Mouse (Mus musculus): ENCODE results near the gene Rpl10a. TPM values are rescaled to one million over a fixed set of nuclear protein-coding genes. Genes with fewer than 3 reads are reported as not detected.

Rpl10a gene
- total RNA-seq (2017) = 1,140 and 1,191 TPM in 2 replicates

DNA sequence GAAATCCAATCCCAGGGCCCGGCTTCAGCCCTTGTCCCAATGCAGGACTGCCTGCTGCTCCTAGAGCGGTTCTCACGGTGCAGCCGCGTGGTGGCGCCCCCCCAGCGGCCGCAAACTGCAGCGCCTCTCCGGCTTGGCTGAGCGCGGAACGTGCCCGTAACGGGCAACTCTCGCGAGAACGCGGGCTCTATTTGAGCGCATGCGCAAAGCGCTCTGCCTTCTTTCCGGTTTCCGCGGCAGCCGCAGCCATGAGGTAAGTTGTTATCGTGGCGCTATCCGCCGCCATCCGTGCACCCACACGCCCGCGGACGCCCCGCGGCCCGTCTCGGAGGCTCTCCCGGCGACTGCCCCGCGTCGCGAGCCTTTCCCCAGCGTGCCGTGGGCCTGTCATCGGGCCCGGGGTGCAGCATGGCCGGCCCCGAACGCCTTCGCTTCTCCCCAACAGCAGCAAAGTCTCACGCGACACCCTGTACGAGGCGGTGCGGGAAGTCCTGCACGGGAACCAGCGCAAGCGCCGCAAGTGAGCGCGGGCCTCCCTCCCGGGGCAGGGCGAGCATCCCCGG, at the start of gene Rpl10a:
Gene Rpl10a (plus strand): TSS at position 106 of the 563 bp plus-strand sequence.
- peak; percentile 85 for ATAC-seq (replicated peaks; ENCODE audit: low read depth, poor library complexity, severe bottlenecking)

DNA sequence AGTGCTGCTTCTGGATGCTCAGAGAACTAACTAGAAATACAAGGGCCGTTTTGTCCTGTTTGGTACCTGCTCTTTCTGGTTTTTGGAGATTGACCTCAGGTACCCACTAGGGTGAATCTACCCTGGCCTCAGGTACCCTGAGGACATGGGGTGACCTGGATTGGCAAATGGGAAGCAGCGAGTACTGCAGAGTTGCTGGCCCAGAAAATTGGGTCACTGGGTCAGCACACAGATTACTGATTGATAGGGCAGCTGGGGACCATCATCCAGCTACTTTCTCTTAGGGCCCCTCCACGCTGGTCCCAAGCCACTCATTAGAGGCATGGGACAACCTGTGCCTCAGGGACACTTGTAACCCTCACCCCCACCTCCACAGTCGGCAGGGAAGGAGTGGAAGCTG, 49.0 kb upstream of the Rpl10a start:
- no peak for ATAC-seq (replicated peaks; ENCODE audit: low read depth, poor library complexity, severe bottlenecking)

DNA sequence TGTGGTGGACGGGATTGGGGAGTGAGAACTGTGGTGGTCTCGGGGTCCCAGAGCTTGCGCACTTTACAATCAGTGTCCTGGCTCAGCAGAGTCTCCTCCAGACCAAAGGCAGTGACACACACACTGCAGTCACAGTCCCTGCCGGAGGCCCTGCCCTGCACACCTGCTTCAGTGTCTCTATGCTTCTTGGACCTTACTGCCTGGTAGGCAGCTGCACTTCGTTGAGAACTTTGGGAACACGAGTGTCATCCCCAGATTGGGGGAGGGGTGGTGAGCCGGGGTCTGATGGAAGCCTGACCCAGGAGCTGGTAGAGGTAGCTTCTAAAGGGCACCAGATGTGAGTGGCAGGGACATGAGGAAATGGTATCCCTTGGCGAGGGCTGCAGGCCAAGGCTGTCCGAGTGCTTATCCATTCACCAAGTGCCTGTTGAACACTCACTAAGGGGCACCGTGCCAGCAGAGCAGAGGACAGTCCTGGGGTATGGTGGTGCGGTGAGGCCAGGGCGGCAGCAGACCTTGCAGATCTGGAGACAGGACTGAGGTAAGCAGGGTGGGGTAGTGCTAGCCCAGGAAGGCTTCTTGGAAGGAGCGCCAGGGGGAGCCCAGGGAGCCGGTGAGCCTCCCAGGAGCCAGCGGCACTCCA, 48.4 kb upstream of the Rpl10a start:
- ATAC-seq (replicated peaks; ENCODE audit: low read depth, poor library complexity, severe bottlenecking) = no peak

DNA sequence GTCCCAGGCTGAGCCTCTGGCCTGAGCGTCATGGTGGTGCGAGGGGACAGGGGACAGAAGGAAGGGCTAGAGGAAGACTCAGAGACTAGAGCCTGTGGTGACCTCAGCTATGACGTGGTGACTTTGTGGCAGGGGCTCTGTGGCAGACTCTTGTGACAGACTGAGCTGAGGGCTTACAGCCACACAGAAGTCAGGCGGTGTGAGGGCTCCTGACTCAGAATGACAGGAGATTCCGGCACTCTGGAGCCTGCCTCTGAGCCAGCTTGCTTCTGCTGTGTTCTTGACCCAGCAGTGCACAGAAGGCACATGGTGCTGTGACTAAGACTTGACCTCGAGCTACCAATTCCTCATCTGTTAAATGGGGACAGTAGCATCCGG, 47.9 kb upstream of the Rpl10a start:
- peak; percentile 45 for ATAC-seq (replicated peaks; ENCODE audit: low read depth, poor library complexity, severe bottlenecking)

DNA sequence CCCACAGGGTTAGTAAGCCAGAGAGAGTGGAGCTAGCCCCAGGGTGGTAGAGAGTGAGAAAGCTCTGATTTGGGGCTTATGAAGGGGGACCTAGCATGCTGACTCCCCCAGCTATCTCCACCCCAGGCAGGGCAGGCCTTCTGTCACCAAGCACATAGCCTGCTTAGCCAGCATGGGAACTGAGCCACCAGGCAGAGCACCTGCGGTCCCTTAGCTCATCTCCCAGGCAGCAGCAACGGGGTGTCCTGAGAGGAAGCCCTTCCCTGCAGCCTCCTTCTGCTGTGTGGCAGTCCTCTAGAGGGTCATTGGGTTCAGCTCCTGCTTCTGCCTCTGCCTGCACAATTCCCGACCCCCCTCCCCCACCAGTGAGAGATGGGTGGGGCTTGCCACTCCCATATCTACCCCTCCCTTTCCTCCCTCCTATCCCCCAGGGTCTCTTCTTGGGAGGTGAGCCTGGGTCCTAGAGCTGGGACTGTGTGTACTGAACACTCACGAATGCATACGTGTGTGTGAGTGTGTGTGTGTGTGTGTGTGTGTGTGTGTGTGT, 47.4 kb upstream of the Rpl10a start:
- no peak for ATAC-seq (replicated peaks; ENCODE audit: low read depth, poor library complexity, severe bottlenecking)

DNA sequence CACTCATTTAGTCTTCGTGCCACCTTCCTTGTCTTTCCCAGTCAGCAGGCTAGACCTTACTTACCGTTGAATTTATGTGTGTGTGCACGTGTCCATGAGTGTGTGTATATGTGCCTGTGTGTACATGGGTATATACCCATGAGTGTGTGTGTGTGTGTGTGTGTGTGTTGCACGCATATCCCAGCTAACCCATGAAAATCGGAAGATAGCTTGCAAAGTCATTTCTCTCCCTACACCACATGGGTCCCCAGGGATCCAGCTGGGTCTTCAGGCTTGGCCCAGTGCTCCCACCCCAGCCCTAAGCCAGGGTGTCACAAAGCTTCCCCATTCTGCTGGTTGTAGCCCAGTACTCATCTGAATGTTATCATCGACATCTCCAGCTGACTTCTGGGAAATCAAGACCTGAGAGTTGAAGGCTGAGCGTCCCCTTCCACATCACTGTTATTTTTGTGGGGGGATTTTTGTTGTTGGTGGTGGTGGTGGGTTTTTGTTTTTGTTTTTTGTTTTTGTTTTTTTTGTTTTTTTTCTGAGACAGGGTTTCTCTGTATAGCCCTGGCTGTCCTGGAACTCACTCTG, 46.3 kb upstream of the Rpl10a start:
- no peak for ATAC-seq (replicated peaks; ENCODE audit: low read depth, poor library complexity, severe bottlenecking)

DNA sequence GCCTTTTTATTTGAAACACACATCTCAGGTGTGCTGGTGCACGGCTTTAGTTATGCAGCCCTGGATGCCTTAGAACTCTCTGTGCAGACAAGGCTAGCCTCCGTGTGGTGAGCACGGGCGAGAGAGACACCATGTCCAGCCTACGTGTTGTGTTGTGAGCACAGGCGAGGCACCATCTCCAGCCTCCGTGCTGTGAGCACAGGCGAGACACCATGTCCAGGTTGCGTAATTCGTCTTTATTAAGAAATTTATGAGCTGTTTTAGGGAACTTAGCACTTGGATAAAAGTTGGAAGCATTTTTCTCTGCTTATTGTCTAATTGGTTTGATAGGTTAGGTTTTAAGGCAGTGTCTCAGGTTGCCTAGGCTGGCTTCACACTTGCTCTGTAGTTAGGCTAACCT, 45.1 kb upstream of the Rpl10a start:
- no peak for ATAC-seq (replicated peaks; ENCODE audit: low read depth, poor library complexity, severe bottlenecking)

DNA sequence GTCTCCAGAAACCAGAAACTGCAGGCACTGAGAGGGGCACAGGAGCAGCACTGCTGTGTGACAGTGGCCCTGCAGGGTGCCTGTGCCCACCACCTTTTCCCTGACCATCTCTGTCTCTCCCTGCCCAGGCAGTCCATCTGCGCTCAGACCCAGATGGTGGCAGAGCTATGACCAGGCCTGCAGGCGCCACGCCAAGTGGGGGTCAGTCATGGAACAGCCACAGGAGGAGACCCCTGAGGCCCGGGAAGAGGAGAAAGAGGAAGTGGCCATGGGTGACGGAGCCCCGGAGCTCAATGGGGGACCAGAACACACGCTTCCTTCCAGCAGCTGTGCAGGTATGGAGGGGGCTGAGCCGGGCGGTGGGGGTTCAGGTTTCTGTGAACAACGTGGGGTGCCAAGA, 42.1 kb upstream of the Rpl10a start:
- peak; percentile 13; the same call in 1 of the 2 replicates for ATAC-seq (replicated peaks; ENCODE audit: low read depth, poor library complexity, severe bottlenecking)

DNA sequence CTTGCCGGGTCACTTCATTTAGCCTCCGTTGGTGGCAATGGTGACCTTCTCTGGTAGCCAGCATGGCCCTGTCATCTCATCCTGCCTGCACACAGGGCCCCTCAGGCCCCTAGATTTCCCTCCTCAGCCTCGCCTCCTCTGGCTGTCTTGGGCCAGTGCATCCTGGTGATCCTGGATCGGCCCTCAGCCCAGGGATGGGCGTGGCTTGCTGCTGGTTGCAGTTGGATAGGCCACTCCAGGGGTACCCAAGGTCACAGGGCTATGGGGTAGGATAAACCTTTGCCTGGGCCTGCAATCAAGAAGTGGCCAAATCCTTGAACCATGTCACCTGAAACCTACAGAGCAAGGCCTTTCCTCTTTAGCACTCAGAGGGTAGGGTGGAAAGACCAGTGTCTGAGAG, 41.3 kb upstream of the Rpl10a start:
- ATAC-seq (replicated peaks; ENCODE audit: low read depth, poor library complexity, severe bottlenecking) = no peak

DNA sequence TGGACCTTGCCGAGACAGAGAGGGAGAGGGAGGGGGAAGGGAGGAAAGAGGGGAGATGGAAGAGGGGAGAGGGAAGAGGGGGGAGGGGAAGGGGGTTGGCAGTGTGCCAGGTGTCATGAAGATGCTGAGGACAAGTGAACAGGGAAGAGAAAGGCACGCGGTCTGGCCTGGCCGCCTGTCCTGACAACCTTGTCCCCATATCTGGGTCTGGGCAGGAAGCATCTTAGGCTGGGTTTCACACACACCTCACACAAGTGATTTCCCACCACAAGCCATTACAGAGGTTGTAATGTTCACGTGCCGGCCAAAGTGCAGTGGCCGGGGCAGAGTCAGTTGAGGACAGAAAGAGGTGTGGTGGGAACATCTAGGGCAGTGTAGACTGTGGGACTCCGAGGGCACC, 40.7 kb upstream of the Rpl10a start:
- peak; percentile 48 for ATAC-seq (replicated peaks; ENCODE audit: low read depth, poor library complexity, severe bottlenecking)

DNA sequence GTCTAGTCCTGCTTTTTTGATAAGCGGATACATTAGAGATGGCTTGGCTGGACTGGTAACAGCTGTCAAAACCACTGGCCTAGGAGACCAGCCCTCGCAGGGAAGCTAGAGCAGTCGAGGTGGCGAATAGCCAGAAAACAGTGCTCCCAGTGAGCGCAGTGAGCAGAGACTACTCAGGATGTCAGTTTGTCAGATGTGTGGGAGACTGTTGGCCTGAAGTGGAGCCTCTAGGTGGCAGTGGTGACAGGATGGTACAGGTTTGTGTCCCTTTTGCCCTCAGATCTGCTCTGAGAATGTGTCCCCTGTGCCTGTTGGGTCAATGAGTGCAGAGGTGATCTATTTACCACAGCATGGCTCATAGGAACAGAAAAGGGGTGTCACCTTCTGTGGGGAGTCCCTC, 40.3 kb upstream of the Rpl10a start:
- ATAC-seq (replicated peaks; ENCODE audit: low read depth, poor library complexity, severe bottlenecking) = peak; percentile 51

DNA sequence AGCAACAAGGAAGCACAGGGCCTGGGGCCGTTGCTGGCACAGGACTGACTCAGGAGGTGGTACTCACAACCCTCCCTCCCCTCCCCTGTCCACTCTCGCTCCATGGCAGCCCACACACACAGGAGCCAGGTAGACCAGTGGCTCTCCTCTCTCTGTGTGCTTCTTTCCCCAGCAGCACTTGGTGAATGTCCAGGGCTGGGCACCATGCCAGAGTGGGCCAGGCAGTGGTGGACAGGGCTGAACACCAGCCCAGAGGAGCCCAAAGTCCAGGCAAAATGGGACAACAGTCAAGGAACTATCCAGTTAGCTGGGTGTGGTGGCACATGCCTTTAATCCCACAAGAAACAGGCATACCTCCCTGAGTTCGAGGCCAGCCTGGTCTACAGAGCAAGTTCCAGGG, 38.0 kb upstream of the Rpl10a start:
- no peak for ATAC-seq (replicated peaks; ENCODE audit: low read depth, poor library complexity, severe bottlenecking)

DNA sequence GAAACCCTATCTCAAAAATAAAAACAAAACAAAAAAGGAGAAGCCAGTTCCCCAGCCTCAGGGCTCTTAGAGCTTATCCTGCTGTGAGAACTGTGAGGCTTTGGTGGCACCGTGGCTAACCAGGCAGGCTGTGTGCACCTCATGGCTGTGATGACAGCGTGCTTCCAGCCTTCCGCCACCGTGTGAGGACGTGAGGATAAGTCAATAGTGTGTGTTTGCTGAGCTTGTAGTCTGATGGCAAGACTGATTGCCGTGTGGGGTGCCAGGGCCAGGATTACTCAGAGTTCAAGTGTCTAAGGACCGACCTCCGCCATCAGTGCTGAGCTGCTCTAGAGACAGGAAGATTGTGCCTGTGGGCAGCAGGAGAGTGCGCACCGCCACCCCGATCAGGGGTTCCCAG, 37.6 kb upstream of the Rpl10a start:
- ATAC-seq (replicated peaks; ENCODE audit: low read depth, poor library complexity, severe bottlenecking) = no peak

DNA sequence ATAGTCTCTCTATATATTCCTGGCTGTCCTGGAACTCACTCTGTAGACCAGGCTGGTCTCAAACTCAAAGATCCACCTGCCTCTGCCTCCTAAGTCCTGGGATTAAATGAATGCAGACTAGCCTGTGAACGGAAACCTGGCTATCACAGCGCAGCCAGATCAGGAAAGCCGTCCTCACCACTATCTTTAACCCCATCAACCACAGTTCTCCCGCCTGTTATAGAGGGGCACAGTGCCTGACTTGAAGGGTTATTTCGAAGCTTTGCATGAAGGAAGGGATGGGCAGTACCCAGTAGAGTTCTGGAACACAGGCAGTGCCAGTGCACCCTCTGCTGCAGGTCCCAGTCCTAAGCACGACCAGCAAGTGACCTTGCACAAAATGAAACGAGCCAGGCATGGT, 36.9 kb upstream of the Rpl10a start:
- peak; percentile 49 for ATAC-seq (replicated peaks; ENCODE audit: low read depth, poor library complexity, severe bottlenecking)

DNA sequence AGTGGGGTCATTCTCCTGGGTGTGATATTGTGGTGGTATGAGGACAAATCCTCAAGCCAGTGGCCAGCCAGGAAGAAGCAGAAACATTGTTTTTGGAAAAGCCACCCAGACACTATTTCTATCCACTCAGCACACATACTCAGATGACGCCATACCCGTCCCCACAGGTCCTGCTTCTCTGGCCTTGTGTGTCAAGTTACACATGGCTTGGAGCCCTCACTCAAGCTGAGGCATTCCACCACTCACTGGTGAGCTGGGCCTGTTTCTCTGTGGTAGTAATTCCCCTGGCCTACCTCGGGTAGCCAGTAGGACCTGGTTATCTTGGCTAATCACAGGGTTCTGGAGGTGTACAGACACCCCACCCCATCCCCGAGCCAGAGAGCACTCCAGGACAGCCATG, 34.6 kb upstream of the Rpl10a start:
- no peak for ATAC-seq (replicated peaks; ENCODE audit: low read depth, poor library complexity, severe bottlenecking)

DNA sequence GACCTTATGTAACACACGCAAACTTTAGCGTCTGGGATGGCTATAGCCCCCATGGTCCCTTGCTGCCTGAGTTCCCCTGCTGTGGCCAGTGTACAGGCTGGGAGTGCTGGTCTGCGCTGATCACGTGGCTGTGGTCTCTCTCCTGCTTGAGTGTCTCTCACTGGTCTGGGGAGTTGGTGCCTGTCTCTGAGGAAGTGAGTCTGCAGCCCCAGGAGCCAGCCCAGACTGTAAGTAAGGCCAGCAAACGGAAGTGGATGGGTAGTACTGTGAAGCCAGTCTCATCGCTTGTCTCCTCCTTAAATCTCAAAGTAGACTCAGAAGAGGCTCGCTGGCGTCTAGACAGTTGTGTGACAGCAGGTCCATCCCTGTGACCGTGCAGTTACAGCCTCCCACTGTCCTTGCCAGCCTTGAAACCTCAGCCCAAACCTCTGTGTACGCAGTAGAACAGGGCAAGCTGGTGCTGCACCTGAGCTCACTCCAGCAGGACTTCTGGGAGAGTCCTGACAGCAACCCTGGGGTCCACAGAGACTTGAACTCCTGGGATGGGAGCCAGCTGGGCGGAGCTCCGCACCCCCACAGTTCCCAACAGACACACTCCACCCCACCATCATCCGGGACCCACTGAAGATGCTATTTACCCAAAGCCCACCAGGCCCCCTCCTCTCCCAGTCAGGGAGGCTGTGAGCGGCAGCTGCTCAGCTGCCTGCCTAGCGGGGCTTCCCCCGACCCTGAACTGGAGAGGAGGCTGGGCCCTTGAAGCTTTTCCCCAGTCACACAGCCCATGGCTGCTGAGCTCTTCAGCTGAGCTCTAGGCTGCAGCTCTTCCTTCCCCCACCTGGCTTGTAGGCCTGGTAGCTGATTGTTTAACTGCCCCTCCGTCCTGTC, 33.6 kb upstream of the Rpl10a start:
- peak; percentile 75 for ATAC-seq (replicated peaks; ENCODE audit: low read depth, poor library complexity, severe bottlenecking)

DNA sequence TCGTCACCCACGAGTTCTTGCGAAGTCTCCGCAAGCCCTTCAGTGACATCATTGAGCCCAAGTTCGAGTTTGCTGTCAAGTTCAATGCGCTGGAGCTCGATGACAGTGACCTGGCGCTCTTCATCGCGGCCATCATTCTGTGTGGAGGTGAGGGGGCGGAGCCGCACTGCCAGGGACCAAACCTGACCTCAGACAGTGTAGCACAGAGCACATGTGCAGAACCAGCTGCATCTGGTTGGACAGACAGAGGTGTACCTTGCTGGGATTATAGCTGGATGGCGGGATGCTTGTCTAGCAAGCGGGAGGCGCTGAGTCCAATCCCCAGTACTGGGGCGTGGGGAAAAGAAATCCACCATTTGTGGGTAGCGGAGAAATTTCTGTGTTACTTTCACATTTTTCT, 29.4 kb upstream of the Rpl10a start:
- ATAC-seq (replicated peaks; ENCODE audit: low read depth, poor library complexity, severe bottlenecking) = no peak

DNA sequence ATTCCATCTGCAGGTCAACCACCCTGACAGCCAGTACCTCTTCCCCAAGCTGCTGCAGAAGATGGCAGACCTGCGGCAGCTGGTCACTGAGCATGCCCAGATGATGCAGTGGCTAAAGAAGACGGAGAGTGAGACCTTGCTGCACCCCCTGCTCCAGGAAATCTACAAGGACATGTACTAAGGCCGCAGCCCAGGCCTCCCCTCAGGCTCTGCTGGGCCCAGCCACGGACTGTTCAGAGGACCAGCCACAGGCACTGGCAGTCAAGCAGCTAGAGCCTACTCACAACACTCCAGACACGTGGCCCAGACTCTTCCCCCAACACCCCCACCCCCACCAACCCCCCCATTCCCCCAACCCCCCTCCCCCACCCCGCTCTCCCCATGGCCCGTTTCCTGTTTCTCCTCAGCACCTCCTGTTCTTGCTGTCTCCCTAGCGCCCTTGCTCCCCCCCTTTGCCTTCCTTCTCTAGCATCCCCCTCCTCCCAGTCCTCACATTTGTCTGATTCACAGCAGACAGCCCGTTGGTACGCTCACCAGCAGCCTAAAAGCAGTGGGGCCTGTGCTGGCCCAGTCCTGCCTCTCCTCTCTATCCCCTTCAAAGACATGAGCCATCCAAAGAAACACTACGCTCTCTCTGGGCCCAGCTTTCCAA, 28.5 kb upstream of the Rpl10a start:
- ATAC-seq (replicated peaks; ENCODE audit: low read depth, poor library complexity, severe bottlenecking) = 0 out of 2 replicates have a peak, but pooled peaks have one; percentile 15

DNA sequence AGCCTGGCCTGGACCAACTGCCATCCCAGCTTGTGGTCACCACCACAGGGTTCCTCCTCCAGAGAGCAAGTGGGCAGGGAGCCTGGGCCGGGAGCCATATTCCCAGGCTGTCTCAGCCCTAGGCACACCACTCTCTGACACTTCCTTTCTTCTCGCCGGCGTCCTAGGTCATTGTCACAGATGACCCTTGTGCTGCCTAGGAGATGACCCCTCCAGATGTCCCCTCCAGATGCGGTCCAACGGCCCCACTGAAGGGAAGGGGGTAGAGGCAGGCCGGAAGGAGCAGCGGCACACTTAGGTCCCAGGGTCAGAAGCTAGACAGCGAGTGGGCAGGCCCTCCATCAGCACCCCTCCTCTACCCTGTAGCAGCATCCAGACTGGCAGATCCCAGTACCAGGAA, 27.9 kb upstream of the Rpl10a start:
- ATAC-seq (replicated peaks; ENCODE audit: low read depth, poor library complexity, severe bottlenecking) = no peak

DNA sequence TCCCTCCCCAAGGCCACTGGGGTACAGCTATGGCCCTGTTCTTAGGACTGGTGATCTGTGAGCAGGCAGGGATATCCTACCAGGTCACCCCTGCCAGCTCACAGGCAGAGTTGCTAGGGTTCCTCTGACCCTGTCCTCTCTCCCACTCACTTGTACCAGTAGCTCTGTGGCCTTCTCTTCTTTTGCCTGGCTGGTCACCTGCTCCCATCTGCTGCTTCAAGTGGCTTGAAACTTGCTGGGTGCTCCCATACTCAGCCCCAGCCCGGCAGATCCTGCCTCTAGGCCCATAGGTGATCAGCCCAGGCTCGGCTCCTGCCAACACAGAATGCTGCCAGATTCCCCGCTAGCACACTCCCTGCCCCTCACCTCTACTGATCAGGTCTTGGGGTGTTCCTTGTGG, 27.4 kb upstream of the Rpl10a start:
- no peak for ATAC-seq (replicated peaks; ENCODE audit: low read depth, poor library complexity, severe bottlenecking)

Data from common myeloid progenitor, adult 5-6 weeks (primary cell).